ENCODE assay signal across 27 mouse cellular contexts in genomic region chr8:85474924-85475323, GRCm38 (mm10).
"Had no signal": no experiment of that assay in that cellular context is flagged by ENCODE, and none has a peak within 500 bp of the region (broad histone marks: within the 10 kb centered on the region; RNA-seq: fewer than 3 reads in every experiment).

No protein-coding gene starts in this region.

- H3K9ac ChIP-seq: heart, embryonic 13.5 days; heart, embryonic 15.5 days; hindbrain, embryonic 13.5 days; hindbrain, embryonic 15.5 days; kidney, embryonic 15.5 days; limb, embryonic 13.5 days; limb, embryonic 15.5 days; liver, embryonic 12.5 days; liver, embryonic 14.5 days had no signal

- H3K36me3 ChIP-seq: heart, embryonic 13.5 days; heart, embryonic 15.5 days; hindbrain, embryonic 13.5 days; hindbrain, embryonic 15.5 days; kidney, embryonic 15.5 days; limb, embryonic 13.5 days; limb, embryonic 15.5 days; liver, embryonic 12.5 days had no signal

- DNase-seq: gastrocnemius, postnatal 10 days; gastrocnemius, postnatal 25 days; heart, adult 11 months; heart, adult 2 months; heart, postnatal 14 days; heart, postnatal 36 days; kidney, adult 11 months; kidney, adult 2 months; kidney, adult 9 months; kidney, postnatal 14 days; kidney, postnatal 36 days; layer of hippocampus, adult 9-11 months; layer of hippocampus, postnatal 36 days; left cerebral cortex, postnatal 4 days had no signal

- ATAC-seq: hindbrain, postnatal 0 days; intestine, embryonic 16.5 days; liver, embryonic 12.5 days had no signal

- H3K27ac ChIP-seq: heart, adult 2 months; heart, embryonic 13.5 days; heart, embryonic 15.5 days; hindbrain, embryonic 13.5 days; hindbrain, embryonic 15.5 days; hindbrain, postnatal 0 days; kidney, embryonic 15.5 days; kidney, postnatal 0 days; limb, embryonic 13.5 days; limb, embryonic 15.5 days; liver, embryonic 12.5 days; liver, embryonic 14.5 days had no signal

- H3K4me1 ChIP-seq: heart, embryonic 13.5 days; heart, embryonic 15.5 days; hindbrain, embryonic 13.5 days; hindbrain, embryonic 15.5 days; kidney, embryonic 15.5 days; limb, embryonic 13.5 days; limb, embryonic 15.5 days; liver, embryonic 12.5 days had no signal

- H3K9me3 ChIP-seq: heart, embryonic 15.5 days; hindbrain, embryonic 13.5 days; hindbrain, embryonic 15.5 days; kidney, embryonic 15.5 days; limb, embryonic 13.5 days; limb, embryonic 15.5 days; liver, embryonic 12.5 days had no signal

- H3K4me2 ChIP-seq: heart, embryonic 11.5 days; heart, embryonic 13.5 days; heart, embryonic 15.5 days; hindbrain, embryonic 13.5 days; hindbrain, embryonic 15.5 days; kidney, embryonic 15.5 days; limb, embryonic 13.5 days; limb, embryonic 15.5 days; liver, embryonic 12.5 days had no signal

- H3K27me3 ChIP-seq: heart, embryonic 13.5 days; heart, embryonic 15.5 days; hindbrain, embryonic 13.5 days; hindbrain, embryonic 15.5 days; kidney, embryonic 15.5 days; limb, embryonic 13.5 days; limb, embryonic 15.5 days; liver, embryonic 12.5 days had no signal

- H3K4me3 ChIP-seq: heart, adult 2 months; heart, embryonic 13.5 days; heart, embryonic 15.5 days; hindbrain, embryonic 13.5 days; hindbrain, embryonic 15.5 days; kidney, embryonic 15.5 days; limb, embryonic 13.5 days; limb, embryonic 15.5 days; liver, embryonic 12.5 days had no signal
